Mouse (Mus musculus) testis, adult 2 months (tissue): ENCODE data around the gene Hist2h2be.

Experiments used
- CTCF ChIP-seq: fragments of 200-500 bp; IDR thresholded peaks from 2 replicates; pipeline ENCODE4 v1.5.1; 2012; ENCODE audit warnings: low read depth, mild to moderate bottlenecking, inconsistent platforms, low read length, moderate library complexity; ENCODE audit not compliant: control insufficient read depth, insufficient read depth, insufficient replicate concordance
- POLR2A ChIP-seq: fragments of 200-500 bp; IDR thresholded peaks from 2 replicates; pipeline ENCODE4 v1.6.1; 2012; ENCODE audit warnings: low read depth, mild to moderate bottlenecking, inconsistent platforms, low read length, moderate library complexity; ENCODE audit not compliant: control insufficient read depth

GRCm38 (mm10) chr3:96195616-96196313, 25.2 kb upstream of the Hist2h2be start:
- TF ChIP-seq CTCF = no peak
- no peak for TF ChIP-seq POLR2A
